Mouse (Mus musculus) cortical plate, adult 2 months (tissue): ENCODE measurements around the gene Psmb11.

Experiments
- CTCF ChIP-seq: fragments of 200-500 bp; IDR thresholded peaks from 2 replicates; pipeline ENCODE4 v1.5.1; 2011; ENCODE audit warnings: mild to moderate bottlenecking, control low read depth, low read length; ENCODE audit not compliant: insufficient read depth; ENCODE audit errors: extremely low read depth
- POLR2A ChIP-seq: fragments of 200-500 bp; IDR thresholded peaks from 2 replicates; pipeline ENCODE4 v1.6.1; 2011; ENCODE audit warnings: mild to moderate bottlenecking, low read length, control low read depth; ENCODE audit not compliant: insufficient read depth; ENCODE audit errors: extremely low read depth

DNA sequence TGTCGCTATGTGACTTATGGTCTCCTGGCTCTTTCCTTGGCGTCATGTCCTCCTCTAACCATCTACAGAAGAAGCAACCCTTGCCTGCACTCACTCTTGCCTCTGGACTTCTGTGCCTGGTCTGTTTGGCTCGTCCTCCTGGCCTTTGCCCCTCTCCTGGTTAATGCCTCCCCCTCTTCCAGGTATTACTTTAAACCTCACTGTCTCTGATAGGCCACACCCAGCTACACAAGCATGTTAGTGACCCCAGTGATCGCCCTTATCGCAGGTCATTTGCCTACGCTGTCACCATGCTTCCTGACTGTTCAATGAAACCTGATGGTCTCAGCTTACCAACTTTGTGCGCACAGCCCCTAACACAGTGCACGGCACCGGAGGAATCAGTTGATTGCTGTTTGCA lies 38.7 kb upstream of the Psmb11 start:
- TF ChIP-seq POLR2A (no peak), CTCF (no peak)
